Mouse (Mus musculus) C2C12 (cell line): ENCODE measurements around the gene Duxbl3.
"Not testable (repeated sequence)": the region's sequence is repeated elsewhere in the genome, so short reads cannot be mapped to it uniquely, and the experiment has no call there.

Experiments
- CEBPB ChIP-seq: IDR thresholded peaks from one replicate; pipeline ENCODE4 v1.6.1; 2011; ENCODE audit warnings: low read depth, mild to moderate bottlenecking, control low read depth, moderate library complexity
- CTCF ChIP-seq: IDR thresholded peaks from one replicate; pipeline ENCODE4 v1.5.1; 2011; ENCODE audit not compliant: control insufficient read depth, insufficient read depth, insufficient read length
- MAX ChIP-seq: IDR thresholded peaks from one replicate; pipeline ENCODE4 v1.6.1; 2011; ENCODE audit warnings: mild to moderate bottlenecking, control low read depth
- MYOD1 ChIP-seq: IDR thresholded peaks from one replicate; pipeline ENCODE4 v1.6.1; 2011; ENCODE audit warnings: low read depth; ENCODE audit not compliant: control insufficient read depth, insufficient read length
- MYOG ChIP-seq: IDR thresholded peaks from one replicate; pipeline ENCODE4 v1.6.1; 2011; ENCODE audit not compliant: control insufficient read depth, insufficient read length; ENCODE audit errors: extremely low read depth
- USF1 ChIP-seq: IDR thresholded peaks from one replicate; pipeline ENCODE4 v1.6.1; 2011; ENCODE audit warnings: low read depth, mild to moderate bottlenecking, control low read depth, moderate library complexity

DNA sequence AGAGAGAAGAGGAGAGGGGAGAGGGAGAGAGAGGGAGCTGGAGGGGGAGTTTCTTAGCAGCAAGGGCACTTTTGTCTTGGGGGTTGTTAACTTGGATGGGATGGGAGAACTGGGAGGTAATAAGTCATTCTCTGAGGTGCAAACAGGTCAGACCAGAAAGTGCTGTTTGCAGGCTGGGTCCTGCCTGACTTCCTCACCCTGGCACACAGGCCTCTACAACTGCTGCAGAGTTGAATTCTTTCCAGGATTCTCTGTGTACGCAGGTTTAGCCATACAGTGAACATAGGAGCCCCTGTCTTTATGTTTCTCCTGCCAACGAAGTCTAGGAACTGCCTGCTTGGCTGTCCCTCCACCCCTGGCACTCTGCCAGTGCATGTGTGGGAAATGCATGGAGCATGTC lies 29.0 kb downstream of the Duxbl3 start:
- TF ChIP-seq CTCF, MYOG, MAX, CEBPB, MYOD1, USF1: not testable (repeated sequence)
